Mouse (Mus musculus) cerebellum, postnatal 36 days (tissue): ENCODE data around the gene Atp6v0e2.
"Not testable (repeated sequence)": the region's sequence is repeated elsewhere in the genome, so short reads cannot be mapped to it uniquely, and the experiment has no call there.

Source experiments
- DNase-seq, 2 experiments: peaks; one replicate each; pipeline ENCODE4 v3.0.0; 2021 to 2022; ENCODE audit warnings: mixed read lengths in 2 of 2

The Atp6v0e2 gene

DNA sequence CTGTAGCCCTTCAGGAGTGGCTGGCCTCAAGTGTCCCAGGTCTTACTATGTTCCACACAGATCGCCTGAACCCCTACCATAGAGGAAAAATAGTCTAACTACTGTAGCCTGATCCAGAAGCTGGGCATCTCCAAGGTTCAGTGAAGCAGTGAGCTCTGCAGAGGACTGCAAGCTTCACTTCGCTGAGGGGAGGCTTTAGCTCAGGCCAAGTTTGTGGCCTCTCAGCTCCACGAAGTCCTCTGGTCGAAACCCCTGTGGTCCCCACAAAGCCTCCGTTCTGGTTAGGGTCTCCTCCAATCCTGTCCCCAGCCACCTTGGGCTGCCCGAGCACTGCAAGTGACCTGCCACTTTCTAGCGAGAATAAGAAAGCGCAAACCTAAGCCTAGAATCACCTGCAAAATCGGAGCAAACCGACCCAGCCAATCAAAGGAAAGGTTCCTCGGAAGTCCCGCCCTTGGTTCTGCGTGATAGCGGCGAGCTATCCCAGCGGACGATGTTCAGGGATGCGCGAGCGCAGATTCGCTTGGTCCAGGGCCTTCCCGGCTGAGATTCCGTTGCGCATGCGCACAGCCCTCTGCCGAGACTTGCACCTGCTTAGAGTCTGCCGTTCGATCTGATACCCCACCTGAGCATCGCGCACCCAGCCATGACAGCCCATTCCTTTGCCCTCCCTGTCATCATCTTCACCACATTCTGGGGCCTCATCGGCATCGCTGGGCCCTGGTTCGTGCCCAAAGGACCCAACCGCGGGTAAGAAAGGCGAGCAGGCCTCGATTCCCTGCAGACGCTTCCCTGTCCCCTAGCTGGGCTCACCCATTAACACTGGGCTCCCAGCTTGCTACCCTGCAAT, at the start of gene Atp6v0e2:
TSS of gene Atp6v0e2 (plus strand) at position 511 of the 850 bp plus-strand sequence.
- peak; percentile 95 to 96 for DNase-seq

- no peak for DNase-seq
Measured at GRCm38 (mm10) chr6:48487747-48488725, 49.4 kb upstream of the Atp6v0e2 start.

DNA sequence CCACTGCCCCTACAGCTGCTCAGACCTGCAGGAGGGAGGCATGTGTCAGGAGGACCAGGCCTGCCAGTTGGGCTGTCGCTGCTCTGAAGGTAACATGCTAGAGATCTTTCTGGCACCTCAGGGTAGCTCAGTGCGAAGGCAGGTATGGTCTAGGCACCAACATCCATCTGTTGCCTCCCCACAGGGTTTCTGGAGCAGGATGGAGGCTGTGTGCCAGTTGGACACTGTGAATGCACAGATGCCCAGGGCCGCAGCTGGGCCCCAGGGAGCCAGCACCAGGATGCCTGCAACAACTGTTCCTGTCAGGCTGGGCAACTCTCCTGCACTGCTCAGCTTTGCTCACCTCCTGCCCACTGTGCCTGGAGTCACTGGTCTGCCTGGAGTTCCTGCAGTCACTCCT, 47.7 kb upstream of the Atp6v0e2 start:
- peak; percentile 21 to 23 for DNase-seq

DNA sequence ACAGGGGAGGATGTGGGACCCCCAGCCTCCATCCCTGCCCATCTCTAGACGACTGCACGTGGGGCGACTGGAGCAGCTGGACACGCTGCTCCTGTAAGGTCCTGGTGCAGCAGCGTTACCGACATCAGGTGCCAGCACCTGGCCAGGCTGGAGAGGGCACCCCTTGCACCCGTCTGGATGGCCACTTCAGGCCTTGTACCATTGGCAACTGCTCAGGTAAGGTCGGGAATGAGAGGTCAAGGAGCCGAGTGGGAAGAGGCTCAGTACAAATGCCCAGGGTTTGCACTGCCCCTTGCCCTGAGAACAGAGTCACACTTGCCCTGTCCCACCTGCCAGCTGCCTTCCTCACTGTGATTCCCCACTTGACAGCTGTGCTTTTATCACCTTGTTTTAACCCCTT, 46.1 kb upstream of the Atp6v0e2 start:
- no peak for DNase-seq

GRCm38 (mm10) chr6:48493136-48493730, 44.2 kb upstream of the Atp6v0e2 start:
- no peak for DNase-seq

DNA sequence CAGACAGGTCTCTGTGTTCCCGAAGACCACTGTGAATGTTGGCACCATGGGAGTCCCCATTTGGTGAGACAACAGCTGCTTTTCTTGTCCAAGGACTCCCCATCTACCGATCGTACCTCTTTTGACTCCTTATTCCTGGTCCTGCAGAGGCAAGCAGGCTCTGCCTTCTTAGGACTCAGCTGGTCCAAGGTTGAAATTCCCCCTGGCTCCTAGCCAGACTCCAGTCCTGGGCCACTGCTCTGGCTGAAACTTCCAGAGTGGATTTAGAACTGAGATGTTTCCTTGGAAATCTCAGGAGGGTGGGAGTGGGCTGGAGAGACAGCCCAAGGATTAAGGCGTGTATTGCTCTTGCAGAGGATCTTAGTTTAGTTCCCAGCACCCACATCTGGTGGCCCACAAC, 39.9 kb upstream of the Atp6v0e2 start:
- no peak for DNase-seq

GRCm38 (mm10) chr6:48503847-48504240, 33.6 kb upstream of the Atp6v0e2 start:
- DNase-seq: no peak

- DNase-seq: peak; percentile 74 to 76
Measured at GRCm38 (mm10) chr6:48504241-48504854, 33.1 kb upstream of the Atp6v0e2 start.

DNA sequence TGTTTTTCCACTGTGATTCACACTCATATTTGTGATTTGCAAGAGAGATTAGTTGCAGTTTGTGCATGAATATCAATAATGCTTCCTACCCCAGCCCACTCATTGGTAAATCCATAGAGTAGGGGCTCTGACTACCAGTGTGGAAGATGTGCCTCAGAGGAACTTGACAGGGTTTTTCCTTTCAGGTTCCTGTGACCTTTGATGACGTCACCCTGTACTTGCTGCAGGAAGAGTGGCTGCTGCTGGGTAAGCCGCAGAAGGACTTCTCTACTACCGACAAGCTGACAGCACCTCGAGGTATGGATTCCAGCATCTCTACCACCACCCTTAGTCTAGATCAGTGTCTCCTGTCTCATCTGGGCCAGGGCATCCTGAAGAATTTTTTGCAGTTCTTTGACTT, 29.3 kb upstream of the Atp6v0e2 start:
- no peak for DNase-seq

DNA sequence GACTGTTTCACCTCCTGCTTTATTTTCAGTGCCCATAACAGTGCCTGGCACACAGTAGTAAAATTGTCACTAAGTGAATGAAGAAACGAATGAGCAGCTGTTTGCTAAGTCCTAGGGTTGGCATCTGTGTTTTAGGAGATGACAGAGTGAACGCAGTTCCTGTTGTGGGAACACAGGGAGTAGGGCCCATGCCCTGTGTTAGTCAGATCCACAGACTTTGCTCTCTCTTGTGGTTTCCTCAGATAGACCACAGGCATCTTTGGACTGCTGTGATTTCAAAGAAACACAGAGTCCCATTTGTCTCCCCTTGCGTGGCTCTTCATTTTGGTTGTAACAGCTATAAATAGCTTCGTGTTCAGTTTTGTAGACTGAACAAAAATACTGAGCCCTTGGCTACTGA, 27.0 kb upstream of the Atp6v0e2 start:
- DNase-seq: no peak

GRCm38 (mm10) chr6:48511861-48512260, 25.6 kb upstream of the Atp6v0e2 start:
- no peak for DNase-seq

GRCm38 (mm10) chr6:48524882-48525281, 12.5 kb upstream of the Atp6v0e2 start:
- DNase-seq: not testable (repeated sequence)

GRCm38 (mm10) chr6:48527901-48528300, 9.5 kb upstream of the Atp6v0e2 start:
- no peak for DNase-seq

DNA sequence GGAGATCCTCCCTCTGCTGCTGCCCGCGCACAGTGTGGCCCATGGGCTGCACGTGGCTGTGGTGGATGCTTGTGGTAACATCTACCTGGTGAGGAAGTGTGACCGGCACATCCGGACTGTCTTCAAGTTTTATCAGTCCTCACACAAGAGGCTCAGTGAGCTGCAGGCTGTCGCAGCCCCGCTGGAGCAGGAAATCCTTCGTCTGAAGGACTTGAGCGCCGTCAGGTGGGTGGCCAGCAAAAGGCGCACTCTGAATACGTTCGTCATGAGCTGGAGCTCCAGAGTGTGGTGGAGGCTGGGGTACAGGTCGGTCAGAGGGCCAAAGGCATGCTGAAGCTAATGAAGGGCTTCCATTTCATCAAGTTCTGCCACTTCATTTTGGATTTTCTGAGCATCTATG, 8.2 kb upstream of the Atp6v0e2 start:
- DNase-seq: no peak

DNA sequence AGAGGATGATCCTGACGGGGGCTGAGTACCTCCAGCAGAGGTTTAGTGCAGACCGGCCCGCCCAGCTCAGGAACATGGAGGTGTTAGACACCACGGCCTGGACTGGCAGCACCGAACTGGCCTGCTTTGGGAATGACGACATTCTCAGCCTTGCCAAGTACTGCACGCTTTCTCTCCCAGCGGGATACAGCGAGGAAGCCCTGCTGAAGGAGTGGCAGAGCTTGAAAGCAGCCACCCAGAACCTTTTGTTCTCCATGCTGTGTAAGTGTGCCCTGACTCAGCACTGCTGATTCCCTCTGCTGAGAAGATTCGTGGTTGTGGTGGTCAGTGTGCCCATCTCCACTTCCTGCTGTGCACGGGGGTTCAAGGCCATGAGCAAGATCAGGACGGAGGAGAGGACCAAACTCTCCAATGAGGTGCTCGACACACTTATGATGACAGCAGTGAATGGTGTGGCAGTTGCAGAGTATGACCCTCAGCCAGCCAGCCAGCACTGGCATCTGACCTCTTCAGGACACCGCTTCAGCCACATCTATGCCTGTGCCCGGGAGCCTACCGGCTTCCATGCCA, 7.5 kb upstream of the Atp6v0e2 start:
- DNase-seq: no peak

GRCm38 (mm10) chr6:48530862-48531261, 6.6 kb upstream of the Atp6v0e2 start:
- no peak for DNase-seq

- DNase-seq: no peak
Measured at GRCm38 (mm10) chr6:48533475-48533874, 3.9 kb upstream of the Atp6v0e2 start.

DNA sequence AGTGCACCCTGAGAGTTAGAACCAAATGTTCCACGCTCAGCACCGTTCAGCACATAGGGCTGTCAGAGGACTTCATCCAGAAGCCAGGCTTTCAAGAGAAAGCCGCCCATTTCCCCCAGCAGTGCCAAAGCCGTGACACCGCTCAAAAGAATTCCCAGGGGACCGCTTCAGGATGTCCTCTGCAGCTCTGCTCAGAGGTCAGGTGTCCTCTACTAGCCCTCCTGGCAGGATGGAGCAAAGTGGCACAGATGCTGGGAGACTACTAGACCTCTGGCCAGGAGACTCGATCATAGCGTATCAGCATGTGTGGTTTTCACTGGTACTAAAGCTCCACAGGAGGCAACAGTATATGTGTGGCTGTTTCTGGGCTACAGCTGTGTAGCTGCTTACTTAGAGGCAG, 2.5 kb upstream of the Atp6v0e2 start:
- no peak for DNase-seq

- DNase-seq: no peak
Measured at GRCm38 (mm10) chr6:48536091-48536490, 1.3 kb upstream of the Atp6v0e2 start.

- peak; percentile 77 to 86 for DNase-seq
Measured at GRCm38 (mm10) chr6:48538841-48539737, 1.7 kb downstream of the Atp6v0e2 start.

DNA sequence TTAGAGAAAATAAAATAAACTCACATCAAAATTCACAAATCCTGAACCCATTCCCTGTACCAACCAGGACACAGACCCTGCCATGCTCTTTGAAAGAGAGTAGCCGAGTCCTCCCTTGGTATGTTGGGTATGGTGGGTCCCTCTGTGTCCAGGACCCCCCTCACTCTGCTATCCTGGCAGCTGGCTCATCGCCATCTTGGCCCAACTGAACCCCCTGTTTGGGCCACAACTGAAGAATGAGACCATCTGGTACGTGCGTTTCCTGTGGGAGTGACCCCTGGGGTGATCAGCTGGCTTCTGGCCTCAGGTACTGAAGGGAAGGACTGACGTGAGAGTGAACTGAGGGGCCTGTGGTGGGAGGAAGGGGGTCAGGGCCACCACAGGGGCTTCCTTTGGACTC, 2.4 kb downstream of the Atp6v0e2 start:
- no peak for DNase-seq
